ENCODE assay signal across 14 mouse cellular contexts in genomic region chr16:5997136-5997535, GRCm38 (mm10).
"Had no signal": no experiment of that assay in that cellular context is flagged by ENCODE, and none has a peak within 500 bp of the region (broad histone marks: within the 10 kb centered on the region; RNA-seq: fewer than 3 reads in every experiment).

No protein-coding gene starts in this region.

- H3K9ac ChIP-seq: liver, embryonic 15.5 days; neural tube, embryonic 15.5 days had no signal

- H3K27ac ChIP-seq: liver, embryonic 15.5 days; midbrain, embryonic 10.5 days; neural tube, embryonic 15.5 days had no signal

- ATAC-seq: lung, postnatal 0 days had no signal

- DNase-seq: layer of hippocampus, postnatal 36 days; left cerebral cortex, postnatal 4 days; lung, adult 2 months; lung, postnatal 4 days; midbrain, embryonic 14.5 days; spleen, adult 18-20 months; thymus, adult 18-20 months; thymus, postnatal 14 days had no signal

- H3K27me3 ChIP-seq: liver, embryonic 15.5 days; neural tube, embryonic 15.5 days had no signal

- H3K4me2 ChIP-seq: liver, embryonic 11.5 days; liver, embryonic 15.5 days; neural tube, embryonic 15.5 days had no signal

- H3K36me3 ChIP-seq: liver, embryonic 15.5 days; midbrain, embryonic 10.5 days; neural tube, embryonic 15.5 days had no signal

- H3K4me1 ChIP-seq: liver, embryonic 15.5 days had no signal

- H3K9me3 ChIP-seq: liver, embryonic 15.5 days; midbrain, embryonic 10.5 days; neural tube, embryonic 15.5 days had no signal

- H3K4me3 ChIP-seq: liver, embryonic 15.5 days; midbrain, embryonic 10.5 days; myocyte; neural tube, embryonic 15.5 days had no signal
